Mouse (Mus musculus): ENCODE results near the gene Srsf12. TPM values are rescaled to one million over a fixed set of nuclear protein-coding genes. Genes with fewer than 3 reads are reported as not detected.

The Srsf12 gene
- polyA plus RNA-seq, 1 experiment from 2014 or later: 4.1 TPM

DNA sequence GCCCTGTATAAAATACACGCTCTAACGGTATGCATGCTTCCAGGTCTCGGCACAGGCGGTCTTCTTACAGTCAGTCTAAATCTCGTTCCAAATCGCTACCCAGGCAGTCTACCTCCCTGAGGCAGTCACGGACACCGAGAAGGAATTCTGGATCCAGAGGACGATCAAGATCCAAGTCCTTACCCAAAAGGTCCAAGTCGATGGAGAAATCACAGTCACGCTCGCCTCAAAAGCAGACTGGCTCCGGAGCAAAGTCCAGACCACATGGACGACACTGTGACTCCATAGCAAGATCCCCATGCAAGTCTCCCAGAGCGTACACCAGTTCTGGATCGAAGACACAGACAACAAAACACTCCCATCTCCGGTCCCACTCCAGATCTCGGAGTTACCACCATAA, 22.1 kb downstream of the Srsf12 start:
- no peaks in the 10 kb centered on the region for H3K9me3 ChIP-seq
- no peak overlapping the region for H3K4me3 ChIP-seq
- no peak for DNase-seq (ENCODE audit: extremely low spot score, low spot score)
- no peaks in the 10 kb centered on the region for H3K36me3 ChIP-seq (replicated peaks)
- no peaks in the 10 kb centered on the region for H3K4me1 ChIP-seq
- H3K27me3 ChIP-seq (ENCODE audit: poor library complexity, severe bottlenecking): no peaks in the 10 kb centered on the region
- H3K27ac ChIP-seq: no peak overlapping the region
- 93% methylated on average over 18 of the region's 18 CpGs for WGBS

- H3K4me1 ChIP-seq: peaks cover 17% of the 10 kb centered on the region
- peaks cover 41% of the 10 kb centered on the region for H3K36me3 ChIP-seq (replicated peaks)
- no peaks in the 10 kb centered on the region for H3K27me3 ChIP-seq (ENCODE audit: poor library complexity, severe bottlenecking)
- H3K27ac ChIP-seq: no peak overlapping the region
- WGBS: 83% methylated on average over 5 of the region's 5 CpGs
- DNase-seq (ENCODE audit: extremely low spot score, low spot score): no peak
- H3K9me3 ChIP-seq: no peaks in the 10 kb centered on the region
- no peak overlapping the region for H3K4me3 ChIP-seq
These were observed 33.7 kb downstream of the Srsf12 start for GRCm38 (mm10) chr4:33242536-33242935.

GRCm38 (mm10) chr4:33243016-33243758, 34.4 kb downstream of the Srsf12 start:
- H3K27me3 ChIP-seq (ENCODE audit: poor library complexity, severe bottlenecking): no peaks in the 10 kb centered on the region
- H3K27ac ChIP-seq: no peak overlapping the region
- WGBS: 82% methylated on average over 12 of the region's 12 CpGs
- peaks cover 17% of the 10 kb centered on the region for H3K4me1 ChIP-seq
- no peak overlapping the region for H3K4me3 ChIP-seq
- H3K36me3 ChIP-seq (replicated peaks): peaks cover 41% of the 10 kb centered on the region
- no peak for DNase-seq (ENCODE audit: extremely low spot score, low spot score)
- no peaks in the 10 kb centered on the region for H3K9me3 ChIP-seq

DNA sequence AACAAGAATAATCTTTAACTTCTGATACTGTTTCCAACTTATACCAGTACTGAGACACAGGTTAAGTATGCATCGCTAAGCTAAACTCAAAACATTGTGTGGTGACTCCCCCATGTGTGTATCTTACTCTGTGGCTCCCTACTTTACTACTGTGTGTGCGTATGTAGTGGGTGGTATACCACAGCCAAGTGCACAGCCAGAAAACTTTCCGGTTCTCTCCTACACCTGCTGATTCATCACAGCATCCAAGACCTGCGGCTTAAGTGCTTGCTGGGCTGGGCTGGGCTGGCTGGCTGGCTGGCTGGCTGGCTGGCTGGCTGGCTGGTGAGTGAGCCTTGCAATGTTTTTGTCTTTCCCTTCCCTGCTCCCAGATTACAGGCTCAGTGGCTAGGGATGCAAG, 35.1 kb downstream of the Srsf12 start:
- no peak for DNase-seq (ENCODE audit: extremely low spot score, low spot score)
- no peak overlapping the region for H3K27ac ChIP-seq
- no peaks in the 10 kb centered on the region for H3K9me3 ChIP-seq
- H3K36me3 ChIP-seq (replicated peaks): peaks cover 41% of the 10 kb centered on the region
- H3K4me1 ChIP-seq: peaks cover 22% of the 10 kb centered on the region
- H3K27me3 ChIP-seq (ENCODE audit: poor library complexity, severe bottlenecking): no peaks in the 10 kb centered on the region
- WGBS: 84% methylated on average over 4 of the region's 4 CpGs
- H3K4me3 ChIP-seq: no peak overlapping the region

GRCm38 (mm10) chr4:33245853-33246395, 37.1 kb downstream of the Srsf12 start:
- no peaks in the 10 kb centered on the region for H3K27me3 ChIP-seq (ENCODE audit: poor library complexity, severe bottlenecking)
- H3K27ac ChIP-seq: no peak overlapping the region
- DNase-seq (ENCODE audit: extremely low spot score, low spot score): no peak
- peaks cover 41% of the 10 kb centered on the region for H3K36me3 ChIP-seq (replicated peaks)
- H3K9me3 ChIP-seq: no peaks in the 10 kb centered on the region
- 94% methylated on average over 14 of the region's 14 CpGs for WGBS
- H3K4me1 ChIP-seq: peaks cover 32% of the 10 kb centered on the region
- peak overlapping the region; percentile 98; the same call in 1 of the 2 replicates for H3K4me3 ChIP-seq

DNA sequence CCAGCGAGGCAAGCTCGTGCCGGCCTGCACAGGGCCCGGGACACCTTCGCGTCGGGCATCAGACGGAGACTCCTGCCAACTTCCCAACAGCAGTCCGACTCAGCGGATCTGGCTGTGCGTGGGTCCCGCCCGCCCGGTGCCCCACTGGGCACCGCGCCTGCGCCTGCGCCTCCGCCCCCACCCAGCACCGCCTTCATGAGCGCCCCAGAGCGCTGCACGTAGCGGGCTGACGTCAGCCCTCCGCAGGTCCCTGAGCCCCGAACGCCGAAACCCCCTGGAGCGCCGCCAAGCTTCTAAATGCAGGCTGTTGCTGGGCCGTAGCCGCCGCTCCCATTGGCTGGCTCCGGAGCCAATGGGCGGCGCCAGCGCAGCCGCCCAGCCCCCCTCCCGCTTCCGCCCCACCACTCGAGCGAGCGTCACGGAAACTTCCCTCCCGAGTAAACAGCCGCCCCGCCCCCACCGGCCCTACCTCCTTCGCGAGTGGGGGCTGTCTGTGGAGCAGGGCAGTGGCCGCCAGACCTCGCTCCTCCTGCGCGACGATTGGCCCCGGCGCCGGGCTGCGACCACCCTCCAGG, 38.8 kb downstream of the Srsf12 start:
- Histone ChIP-seq H3K27ac (peak overlapping the region; percentile 100), H3K36me3 (replicated peaks) (peaks cover 37% of the 10 kb centered on the region), H3K4me1 (peaks cover 30% of the 10 kb centered on the region), H3K27me3 (ENCODE audit: poor library complexity, severe bottlenecking) (no peaks in the 10 kb centered on the region), H3K9me3 (no peaks in the 10 kb centered on the region), H3K4me3 (peak overlapping the region; percentile 98)
- WGBS: under 1% methylated on average over 60 of the region's 60 CpGs
- peak; percentile 95 for DNase-seq (ENCODE audit: extremely low spot score, low spot score)

DNA sequence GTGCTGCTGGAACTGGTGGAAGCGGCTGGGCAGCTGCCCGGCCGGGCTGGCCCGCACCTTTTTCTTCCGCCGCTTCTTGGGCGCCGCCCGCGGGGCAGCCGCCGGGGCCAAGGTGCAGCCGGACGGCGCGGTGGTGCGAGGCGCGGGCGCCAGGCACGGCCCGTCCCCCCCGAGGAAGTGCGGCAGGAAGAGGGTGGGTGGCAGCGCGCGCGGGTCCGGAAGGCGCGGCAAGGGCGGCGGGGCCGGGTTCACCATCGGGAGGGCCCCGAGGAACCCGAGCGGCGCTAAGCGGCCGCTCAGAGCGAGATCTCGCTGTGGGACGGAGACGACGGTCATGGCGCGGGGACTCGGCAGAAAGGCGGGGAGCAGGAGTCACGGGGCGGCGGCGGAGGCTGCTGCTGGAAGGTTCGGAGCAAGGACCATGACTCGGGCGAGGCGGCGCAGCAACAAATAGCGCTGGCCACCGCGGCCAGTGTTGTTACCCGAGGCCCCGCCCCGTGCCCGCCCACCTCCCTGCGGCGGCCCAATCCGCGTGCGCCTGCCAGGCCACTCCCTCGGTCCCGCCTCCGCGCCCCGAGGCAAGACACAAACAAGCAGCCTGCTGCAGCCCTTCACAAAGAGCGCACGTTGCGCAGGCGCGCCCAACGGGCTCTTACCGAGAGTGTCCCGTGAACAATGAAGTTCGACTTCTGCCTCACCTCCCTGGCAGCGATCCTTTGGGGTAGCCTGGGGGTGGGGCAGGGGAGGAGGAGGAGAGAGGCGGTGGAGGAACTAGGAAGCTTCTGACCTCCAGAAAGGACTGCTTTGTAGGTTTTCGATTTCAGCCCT, 39.5 kb downstream of the Srsf12 start:
- H3K9me3 ChIP-seq: no peaks in the 10 kb centered on the region
- DNase-seq (ENCODE audit: extremely low spot score, low spot score): peak; percentile 99
- WGBS: under 1% methylated on average over 88 of the region's 88 CpGs

DNA sequence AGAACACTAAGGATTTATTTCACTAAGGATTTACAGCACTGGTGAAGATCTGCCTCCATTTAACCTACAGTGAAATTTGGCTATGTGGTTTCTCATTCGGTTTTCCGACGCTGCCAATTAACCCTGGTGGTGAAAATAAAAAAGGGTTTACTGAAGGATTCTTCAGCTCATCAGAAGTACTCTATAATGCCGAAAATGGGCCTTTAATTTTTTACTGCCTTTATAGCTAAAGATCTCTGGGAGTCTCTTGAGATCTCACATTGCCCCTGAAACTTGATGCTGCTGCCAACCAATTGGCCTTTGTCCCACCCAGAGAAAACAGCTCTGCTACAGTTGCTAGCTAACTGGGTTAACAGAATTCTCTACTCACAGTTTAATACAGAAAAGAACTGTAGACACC, 40.1 kb downstream of the Srsf12 start:
- H3K4me1 ChIP-seq: peaks cover 29% of the 10 kb centered on the region
- H3K4me3 ChIP-seq: peak overlapping the region; percentile 98
- DNase-seq (ENCODE audit: extremely low spot score, low spot score): no peak
- 2% methylated on average over 4 of the region's 4 CpGs for WGBS
- peaks cover 24% of the 10 kb centered on the region for H3K36me3 ChIP-seq (replicated peaks)
- H3K27ac ChIP-seq: peak overlapping the region; percentile 100
- H3K9me3 ChIP-seq: no peaks in the 10 kb centered on the region
- no peaks in the 10 kb centered on the region for H3K27me3 ChIP-seq (ENCODE audit: poor library complexity, severe bottlenecking)

More for the DNA sequence above, 39.5 kb downstream of the Srsf12 start:
- H3K4me3 ChIP-seq: peak overlapping the region; percentile 98
- no peaks in the 10 kb centered on the region for H3K27me3 ChIP-seq (ENCODE audit: poor library complexity, severe bottlenecking)
- H3K27ac ChIP-seq: peak overlapping the region; percentile 100
- peaks cover 30% of the 10 kb centered on the region for H3K36me3 ChIP-seq (replicated peaks)
- peaks cover 29% of the 10 kb centered on the region for H3K4me1 ChIP-seq

DNA sequence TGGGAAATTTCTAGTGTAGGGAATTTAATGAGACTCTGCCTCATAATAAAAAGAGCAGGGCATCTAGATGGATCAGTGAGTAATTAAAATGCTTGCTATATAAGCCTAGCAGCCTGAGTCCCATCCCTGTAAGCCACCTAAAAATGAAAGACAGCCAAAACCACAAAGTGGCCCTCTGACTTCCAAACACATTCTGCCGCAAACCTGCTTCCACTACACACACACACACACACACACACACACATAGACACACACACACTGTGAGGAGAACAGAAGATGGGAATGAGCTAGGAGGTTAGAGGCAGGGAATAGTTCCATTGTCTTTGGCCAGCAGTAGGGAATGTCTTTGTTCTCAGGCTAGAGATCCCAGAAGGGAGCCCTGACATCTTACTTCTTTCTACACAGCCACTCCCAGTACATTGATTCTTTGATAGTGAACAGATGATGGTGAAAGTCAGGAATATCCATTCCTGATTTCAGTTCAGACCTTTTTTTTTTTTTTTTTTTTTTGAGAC, 41.0 kb downstream of the Srsf12 start:
- H3K27ac ChIP-seq: peak overlapping the region; percentile 100
- 83% methylated on average over 1 of the region's 1 CpGs for WGBS

GRCm38 (mm10) chr4:33250867-33251266, 42.1 kb downstream of the Srsf12 start:
- WGBS: 93% methylated on average over 2 of the region's 2 CpGs
- Histone ChIP-seq H3K27ac (no peak overlapping the region), H3K4me3 (no peak overlapping the region), H3K36me3 (replicated peaks) (peaks cover 4% of the 10 kb centered on the region), H3K9me3 (no peaks in the 10 kb centered on the region), H3K4me1 (peaks cover 27% of the 10 kb centered on the region), H3K27me3 (ENCODE audit: poor library complexity, severe bottlenecking) (no peaks in the 10 kb centered on the region)
- DNase-seq (ENCODE audit: extremely low spot score, low spot score): no peak

More for the DNA sequence above, 41.0 kb downstream of the Srsf12 start:
- Histone ChIP-seq H3K27me3 (ENCODE audit: poor library complexity, severe bottlenecking) (no peaks in the 10 kb centered on the region), H3K36me3 (replicated peaks) (peaks cover 15% of the 10 kb centered on the region), H3K4me1 (peaks cover 29% of the 10 kb centered on the region), H3K9me3 (no peaks in the 10 kb centered on the region), H3K4me3 (no peak overlapping the region)
- DNase-seq (ENCODE audit: extremely low spot score, low spot score): no peak

DNA sequence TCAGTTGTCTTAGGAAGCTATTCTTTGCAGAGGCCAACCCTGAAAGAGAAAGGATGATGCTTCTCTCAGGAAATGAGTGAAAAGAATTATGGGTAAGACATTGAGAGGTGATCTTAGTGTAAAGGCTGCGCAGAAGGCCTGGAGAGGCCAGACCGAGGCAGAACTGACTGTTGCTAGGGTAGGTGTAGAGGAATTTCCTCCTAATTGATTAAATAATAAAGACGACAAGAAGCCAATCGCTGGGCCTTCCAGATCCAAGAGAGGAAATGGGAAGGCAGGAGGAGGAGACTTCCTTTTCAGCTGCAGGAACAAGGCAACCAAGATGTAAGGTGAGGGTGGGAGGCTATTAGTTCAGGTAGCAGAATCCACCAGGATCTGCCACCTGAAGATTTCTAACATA, 45.9 kb downstream of the Srsf12 start:
- WGBS: 82% methylated on average over 4 of the region's 4 CpGs
- peaks cover 3% of the 10 kb centered on the region for H3K4me1 ChIP-seq

GRCm38 (mm10) chr4:33257263-33257964, 48.6 kb downstream of the Srsf12 start:
- WGBS: 85% methylated on average over 11 of the region's 11 CpGs
- no peaks in the 10 kb centered on the region for H3K27me3 ChIP-seq (ENCODE audit: poor library complexity, severe bottlenecking)

More for the DNA sequence above, 45.9 kb downstream of the Srsf12 start:
- no peaks in the 10 kb centered on the region for H3K36me3 ChIP-seq (replicated peaks)
- H3K27me3 ChIP-seq (ENCODE audit: poor library complexity, severe bottlenecking): no peaks in the 10 kb centered on the region
- no peak for DNase-seq (ENCODE audit: extremely low spot score, low spot score)
- no peaks in the 10 kb centered on the region for H3K9me3 ChIP-seq
- H3K27ac ChIP-seq: no peak overlapping the region
- H3K4me3 ChIP-seq: no peak overlapping the region

More at GRCm38 (mm10) chr4:33257263-33257964, 48.6 kb downstream of the Srsf12 start:
- Histone ChIP-seq H3K27ac (no peak overlapping the region), H3K4me3 (no peak overlapping the region), H3K9me3 (no peaks in the 10 kb centered on the region), H3K4me1 (0 out of 2 replicates have a peak, but pooled peaks cover 4% of the 10 kb centered on the region), H3K36me3 (replicated peaks) (no peaks in the 10 kb centered on the region)
- no peak for DNase-seq (ENCODE audit: extremely low spot score, low spot score)
